Mouse (Mus musculus) bone marrow macrophage, adult 2 months (primary cell): Measurements from ENCODE around the gene Ythdf1.

Source experiments
- CTCF ChIP-seq: IDR thresholded peaks from 2 replicates; pipeline ENCODE4 v1.5.1; 2012; ENCODE audit warnings: low read depth, mild to moderate bottlenecking, low read length, moderate library complexity
- POLR2A ChIP-seq: IDR thresholded peaks from 2 replicates; pipeline ENCODE4 v1.6.1; 2012; ENCODE audit warnings: mild to moderate bottlenecking, low read depth, low read length, borderline replicate concordance

- TF ChIP-seq CTCF, result no peak
- no peak for TF ChIP-seq POLR2A
Observed at GRCm38 (mm10) chr2:180895837-180896525, 24.8 kb downstream of the Ythdf1 start.
